Mouse (Mus musculus) thymus, adult 2 months (tissue): ENCODE results near the gene Arpc5l.

Experiments
- CTCF ChIP-seq: fragments of 200-500 bp; IDR thresholded peaks from 2 replicates; pipeline ENCODE4 v1.5.1; 2012; ENCODE audit warnings: mild to moderate bottlenecking, control low read depth, low read length, moderate library complexity, borderline replicate concordance; ENCODE audit not compliant: control insufficient read depth, poor library complexity, insufficient read depth; ENCODE audit errors: extremely low read depth
- POLR2A ChIP-seq: fragments of 200-500 bp; IDR thresholded peaks from 2 replicates; pipeline ENCODE4 v1.6.1; 2012; ENCODE audit warnings: mild to moderate bottlenecking, low read length, control low read depth, moderate library complexity; ENCODE audit not compliant: control insufficient read depth, poor library complexity, insufficient read depth; ENCODE audit errors: extremely low read depth

GRCm38 (mm10) chr2:39031611-39032010 lies 26.5 kb downstream of the Arpc5l start:
- no peak for TF ChIP-seq CTCF
- no peak for TF ChIP-seq POLR2A
